Mouse (Mus musculus) neural tube, embryonic 13.5 days (tissue): ENCODE results near the gene Wbp11. TPM values are rescaled to one million over a fixed set of nuclear protein-coding genes. Genes with fewer than 3 reads are reported as not detected.

ENCODE experiments used
- ATAC-seq: fragments of 200-750 bp; cut with Nextera tagmentation; 2 replicates; pipeline ENCODE4 v1.8.0; 2017; ENCODE audit warnings: low read depth, mild to moderate bottlenecking, moderate TSS enrichment, moderate library complexity
- H3K27ac ChIP-seq: fragments of 300-500 bp; sonication (generic); replicated peaks from 2 replicates; pipeline ENCODE4 v1.5.1; 2015; ENCODE audit warnings: moderate library complexity, mild to moderate bottlenecking, inconsistent platforms
- H3K27me3 ChIP-seq: fragments of 300-500 bp; sonication (generic); 2 replicates; pipeline ENCODE4 v1.6.1; 2015; ENCODE audit warnings: mild to moderate bottlenecking, inconsistent platforms
- H3K36me3 ChIP-seq: fragments of 300-500 bp; sonication (generic); 2 replicates; pipeline ENCODE4 v1.6.1; 2015; ENCODE audit warnings: mild to moderate bottlenecking, inconsistent platforms
- H3K4me1 ChIP-seq: fragments of 300-500 bp; sonication (generic); replicated peaks from 2 replicates; pipeline ENCODE4 v1.6.1; 2015; ENCODE audit warnings: inconsistent platforms
- H3K4me2 ChIP-seq: fragments of 300-500 bp; sonication (generic); 2 replicates; pipeline ENCODE4 v1.6.1; 2015; ENCODE audit warnings: inconsistent platforms, mild to moderate bottlenecking, moderate library complexity
- H3K4me3 ChIP-seq: fragments of 300-500 bp; sonication (generic); 2 replicates; pipeline ENCODE4 v1.5.1; 2015; ENCODE audit warnings: mild to moderate bottlenecking, inconsistent platforms
- H3K9ac ChIP-seq: fragments of 300-500 bp; sonication (generic); 2 replicates; pipeline ENCODE4 v1.6.1; 2015; ENCODE audit warnings: moderate library complexity, mild to moderate bottlenecking, inconsistent platforms
- H3K9me3 ChIP-seq: fragments of 300-500 bp; sonication (generic); 2 replicates; pipeline ENCODE4 v1.6.1; 2016; ENCODE audit warnings: inconsistent platforms
- WGBS: fragments of 180-500 bp; shearing (Covaris S2); methylation state at CpG from one replicate; pipeline ENCODE4 v1.1.7; 2015; 5-methylcytosine and 5-hydroxymethylcytosine counted together
- polyA plus RNA-seq: library from polyadenylated mRNA; unstranded; fragments of >200 nt; fragmentation: Nextera tagmentation; extraction: Ambion mirVana; gene quantifications from 2 replicates; pipeline ENCODE4 v1.2.1, GENCODE M21; 2015

The Wbp11 gene
- polyA plus RNA-seq, 1 experiment from 2014 or later, result 79.6 TPM

DNA sequence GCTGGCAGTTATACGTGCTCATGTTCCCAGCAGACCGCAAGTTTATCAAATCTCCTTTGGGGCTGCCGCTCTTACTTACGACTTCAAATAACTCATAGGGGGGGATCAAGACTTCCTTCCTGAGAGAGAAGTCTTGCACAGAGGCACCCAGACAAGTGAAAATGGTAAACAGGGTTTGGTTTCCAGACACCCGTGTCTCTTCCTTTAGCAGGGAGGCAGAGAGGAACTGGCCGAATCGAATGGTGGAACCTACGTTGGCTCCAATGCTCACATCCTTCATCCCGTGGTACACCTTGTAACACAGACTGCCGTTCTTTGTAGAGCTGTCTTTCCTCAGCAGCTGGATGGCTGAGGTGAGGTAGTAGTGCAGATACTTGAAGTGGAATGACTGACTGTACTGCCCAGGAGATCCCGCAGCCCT, 26.3 kb upstream of the Wbp11 start:
- Histone ChIP-seq H3K4me2 (no peak overlapping the region), H3K9me3 (no peaks in the 10 kb centered on the region), H3K36me3 (no peaks in the 10 kb centered on the region), H3K9ac (no peak overlapping the region), H3K4me3 (no peak overlapping the region), H3K4me1 (no peaks in the 10 kb centered on the region), H3K27ac (no peak overlapping the region), H3K27me3 (no peaks in the 10 kb centered on the region)
- ATAC-seq, result no peak
- 91% methylated on average over 11 of the region's 11 CpGs for WGBS

DNA sequence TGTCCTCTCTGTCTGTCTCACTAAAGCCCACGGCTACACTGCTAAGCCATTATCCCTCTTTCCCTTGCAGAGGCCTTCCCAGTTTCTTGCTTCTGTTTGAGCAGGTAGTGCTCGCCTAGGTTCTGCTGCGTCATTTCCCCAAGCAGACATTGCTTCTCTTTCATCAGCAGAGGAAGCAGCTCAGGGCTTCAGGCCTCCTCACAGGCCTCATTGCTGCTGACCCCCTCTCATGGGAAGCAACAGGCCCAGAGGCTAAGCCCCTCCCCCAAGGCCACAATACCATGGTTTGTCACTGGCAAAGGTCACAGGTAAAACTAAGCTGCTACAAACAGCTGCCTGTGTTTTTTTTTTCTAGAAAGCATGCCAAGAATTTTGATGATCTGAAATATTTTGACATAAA, 24.7 kb upstream of the Wbp11 start:
- no peaks in the 10 kb centered on the region for H3K36me3 ChIP-seq
- H3K9me3 ChIP-seq, result no peaks in the 10 kb centered on the region
- 0 out of 2 replicates have a peak overlapping the region, but pooled peaks have one; percentile 29 for H3K27ac ChIP-seq
- H3K4me1 ChIP-seq, result no peaks in the 10 kb centered on the region
- 69% methylated on average over 3 of the region's 3 CpGs for WGBS
- no peak overlapping the region for H3K4me3 ChIP-seq
- ATAC-seq, result no peak
- H3K27me3 ChIP-seq, result no peaks in the 10 kb centered on the region
- H3K9ac ChIP-seq, result no peak overlapping the region
- H3K4me2 ChIP-seq, result no peak overlapping the region

DNA sequence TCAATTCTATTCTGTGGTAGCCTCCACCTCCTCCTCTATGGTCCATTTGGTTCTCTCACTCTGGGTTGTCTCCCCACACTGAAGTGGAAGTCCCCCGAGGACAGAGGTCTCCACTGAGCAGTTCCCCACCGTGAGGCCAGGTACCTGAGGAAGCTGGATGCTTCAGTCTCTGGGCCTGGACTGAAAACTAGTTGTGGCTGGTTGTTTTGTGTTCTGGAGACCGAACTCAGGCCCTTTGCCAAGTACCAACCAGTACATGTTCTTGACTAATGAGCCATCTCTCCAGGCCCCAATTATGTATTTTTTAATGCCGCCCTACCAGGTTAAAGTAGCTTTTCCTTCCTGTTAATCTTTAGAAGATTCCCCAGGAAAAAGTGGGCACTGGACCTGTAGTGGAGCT, 24.3 kb upstream of the Wbp11 start:
- Histone ChIP-seq H3K9ac (no peak overlapping the region), H3K36me3 (no peaks in the 10 kb centered on the region), H3K27ac (0 out of 2 replicates have a peak overlapping the region, but pooled peaks have one; percentile 29), H3K4me3 (no peak overlapping the region), H3K9me3 (no peaks in the 10 kb centered on the region), H3K4me2 (no peak overlapping the region), H3K4me1 (no peaks in the 10 kb centered on the region), H3K27me3 (no peaks in the 10 kb centered on the region)
- WGBS, result 87% methylated on average over 4 of the region's 4 CpGs
- ATAC-seq, result no peak

DNA sequence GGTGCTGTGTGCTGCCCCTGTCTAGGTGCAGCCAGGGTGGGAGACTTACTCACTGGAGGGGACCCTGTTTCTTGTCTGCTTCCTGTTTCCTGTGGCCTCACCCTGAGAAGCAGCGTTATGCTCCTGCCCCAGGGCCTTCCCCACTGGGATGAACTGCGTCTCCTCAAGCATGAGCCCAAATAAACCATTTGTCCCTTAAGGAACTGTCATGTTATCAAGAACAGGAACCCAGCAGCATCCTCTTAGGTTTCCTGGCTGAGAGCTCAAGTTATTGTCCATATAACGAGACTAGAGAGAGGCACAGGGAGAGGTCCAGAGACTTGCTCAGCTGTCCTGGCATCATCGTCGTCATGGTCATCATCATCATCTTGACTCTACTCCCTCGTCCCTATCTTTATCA, 22.2 kb upstream of the Wbp11 start:
- no peak overlapping the region for H3K4me2 ChIP-seq
- no peak overlapping the region for H3K4me3 ChIP-seq
- no peaks in the 10 kb centered on the region for H3K27me3 ChIP-seq
- H3K9me3 ChIP-seq, result no peaks in the 10 kb centered on the region
- WGBS, result 77% methylated on average over 6 of the region's 6 CpGs
- no peak overlapping the region for H3K27ac ChIP-seq
- ATAC-seq, result no peak
- no peaks in the 10 kb centered on the region for H3K4me1 ChIP-seq
- H3K9ac ChIP-seq, result no peak overlapping the region
- no peaks in the 10 kb centered on the region for H3K36me3 ChIP-seq

DNA sequence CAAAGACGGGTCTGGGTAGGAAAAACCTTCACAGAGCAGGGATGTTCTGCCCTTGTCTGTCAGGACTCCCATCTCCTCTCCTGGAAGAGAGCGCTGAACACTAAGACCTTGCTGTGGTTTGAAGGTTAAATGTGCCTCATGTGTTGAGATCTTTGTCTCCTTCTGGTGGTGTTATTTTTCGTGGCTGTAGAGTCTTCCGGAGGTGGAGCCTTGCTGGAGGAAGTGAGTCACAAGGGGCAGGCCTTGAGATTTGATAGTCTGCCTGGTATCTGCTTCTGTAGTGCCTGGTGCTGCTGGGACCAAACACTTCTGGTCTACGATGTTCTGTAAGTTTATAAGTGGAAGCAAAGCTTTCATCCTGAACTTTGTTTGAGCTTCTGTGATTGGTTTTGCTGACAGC, 20.9 kb upstream of the Wbp11 start:
- Histone ChIP-seq H3K9ac (no peak overlapping the region), H3K4me3 (no peak overlapping the region), H3K36me3 (no peaks in the 10 kb centered on the region), H3K4me1 (no peaks in the 10 kb centered on the region), H3K27me3 (no peaks in the 10 kb centered on the region), H3K4me2 (no peak overlapping the region), H3K27ac (no peak overlapping the region), H3K9me3 (no peaks in the 10 kb centered on the region)
- no peak for ATAC-seq
- WGBS, result 90% methylated on average over 5 of the region's 5 CpGs

DNA sequence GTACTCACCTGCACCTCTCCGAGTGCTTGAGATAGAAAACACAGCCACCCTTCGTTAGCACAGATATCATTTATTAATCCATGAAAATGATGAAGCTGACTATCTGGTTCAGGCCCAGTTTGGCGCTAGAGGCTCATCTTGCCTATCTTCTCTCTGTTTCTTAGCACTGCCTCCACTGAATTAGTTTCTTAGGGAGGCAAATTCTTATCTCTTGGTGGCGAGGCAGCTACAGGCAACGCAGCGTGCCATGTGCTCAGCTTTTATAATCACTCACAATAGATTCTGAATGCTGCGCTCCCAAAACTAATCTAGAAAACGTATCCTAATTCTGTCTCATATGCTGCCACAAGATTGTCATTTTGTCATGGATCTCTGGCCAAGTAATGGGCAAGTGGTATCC, 20.4 kb upstream of the Wbp11 start:
- Histone ChIP-seq H3K4me3 (no peak overlapping the region), H3K4me1 (no peaks in the 10 kb centered on the region), H3K4me2 (no peak overlapping the region), H3K27ac (no peak overlapping the region), H3K36me3 (no peaks in the 10 kb centered on the region), H3K9me3 (no peaks in the 10 kb centered on the region), H3K9ac (no peak overlapping the region), H3K27me3 (no peaks in the 10 kb centered on the region)
- ATAC-seq, result no peak
- 90% methylated on average over 8 of the region's 8 CpGs for WGBS

DNA sequence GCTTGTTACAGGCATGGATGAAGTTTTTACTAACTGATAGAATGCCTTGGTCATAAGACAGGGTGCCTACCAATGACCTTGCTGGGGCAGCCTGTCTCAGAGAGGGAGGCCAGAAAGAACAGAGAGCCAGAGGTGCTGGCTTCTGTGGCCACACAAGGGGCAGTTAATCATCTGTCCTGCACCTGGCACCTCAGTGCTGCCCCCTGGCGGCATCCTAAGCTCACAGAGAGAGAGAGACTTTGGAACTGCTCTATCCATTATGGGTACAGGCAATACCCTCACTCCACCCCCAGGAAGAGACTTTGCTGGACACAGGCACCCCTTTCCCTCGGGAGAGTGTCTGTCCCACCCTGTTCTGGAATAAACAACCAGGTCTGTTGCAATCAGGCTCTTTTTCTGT, 19.8 kb upstream of the Wbp11 start:
- 35% methylated on average over 2 of the region's 2 CpGs for WGBS
- no peaks in the 10 kb centered on the region for H3K27me3 ChIP-seq
- no peaks in the 10 kb centered on the region for H3K36me3 ChIP-seq
- H3K4me2 ChIP-seq, result no peak overlapping the region
- H3K4me3 ChIP-seq, result no peak overlapping the region
- H3K27ac ChIP-seq, result no peak overlapping the region
- no peaks in the 10 kb centered on the region for H3K9me3 ChIP-seq
- no peaks in the 10 kb centered on the region for H3K4me1 ChIP-seq
- no peak for ATAC-seq
- no peak overlapping the region for H3K9ac ChIP-seq

DNA sequence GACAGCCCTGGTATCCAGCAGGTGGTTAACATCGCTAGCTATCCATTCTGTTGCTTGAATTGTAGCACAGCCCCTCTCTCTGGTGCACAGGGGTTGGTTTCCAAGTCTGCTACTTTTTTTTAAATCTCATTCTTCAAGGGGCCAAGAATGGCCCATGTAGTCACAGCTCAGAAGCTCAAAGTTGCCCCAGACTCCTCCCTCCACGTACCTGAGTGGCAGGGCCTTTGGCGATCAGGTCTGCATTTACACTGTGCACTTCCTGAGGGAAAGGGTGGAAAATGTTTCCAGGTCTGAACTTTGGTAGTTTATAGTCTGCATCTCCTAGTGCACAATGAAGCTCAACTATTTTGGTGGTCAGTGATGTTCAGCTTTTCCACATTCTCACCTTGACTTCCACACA, 19.2 kb upstream of the Wbp11 start:
- no peak overlapping the region for H3K27ac ChIP-seq
- no peaks in the 10 kb centered on the region for H3K4me1 ChIP-seq
- H3K36me3 ChIP-seq, result no peaks in the 10 kb centered on the region
- H3K27me3 ChIP-seq, result no peaks in the 10 kb centered on the region
- no peak overlapping the region for H3K4me3 ChIP-seq
- no peak overlapping the region for H3K4me2 ChIP-seq
- 89% methylated on average over 3 of the region's 3 CpGs for WGBS
- H3K9ac ChIP-seq, result no peak overlapping the region
- ATAC-seq, result no peak
- no peaks in the 10 kb centered on the region for H3K9me3 ChIP-seq

DNA sequence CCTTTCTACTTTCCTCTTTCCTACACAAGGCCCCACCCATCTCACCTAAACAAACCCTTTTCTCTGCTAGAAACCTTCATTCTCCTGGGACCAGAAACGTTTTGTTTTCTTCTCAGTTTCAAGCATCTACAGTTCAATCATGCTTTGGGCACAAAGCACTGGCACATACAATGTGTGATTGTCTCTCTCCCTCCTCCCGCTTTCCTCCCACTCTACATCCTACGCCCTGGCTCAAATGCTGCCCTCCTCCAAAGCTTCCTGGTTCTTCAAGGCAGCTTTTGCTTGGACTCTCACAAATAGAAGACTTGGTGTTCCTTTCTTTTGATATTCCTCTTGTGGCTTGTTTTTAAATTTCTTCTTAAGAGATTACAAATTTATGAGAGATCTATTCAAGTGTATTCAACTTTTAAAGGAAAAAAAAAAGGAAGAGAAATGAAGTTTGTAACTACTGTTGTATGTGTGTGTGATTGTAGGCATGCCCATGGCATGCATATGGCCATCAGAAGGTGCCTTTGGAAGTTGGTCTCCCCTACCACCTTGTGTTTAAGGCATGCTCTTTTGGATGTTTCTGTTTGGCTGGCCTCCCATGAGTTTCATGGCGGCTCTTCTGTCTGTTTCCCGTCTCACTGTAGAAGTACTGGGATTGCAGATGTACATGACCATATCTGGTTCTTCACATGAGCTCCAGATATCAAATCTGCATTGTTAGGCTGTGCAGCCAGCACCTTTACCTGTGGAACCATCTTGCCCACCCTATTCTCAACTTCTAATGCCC, 17.9 kb upstream of the Wbp11 start:
- Histone ChIP-seq H3K4me3 (no peak overlapping the region), H3K9me3 (no peaks in the 10 kb centered on the region), H3K9ac (no peak overlapping the region), H3K27ac (no peak overlapping the region), H3K4me2 (no peak overlapping the region), H3K4me1 (no peaks in the 10 kb centered on the region), H3K36me3 (no peaks in the 10 kb centered on the region), H3K27me3 (no peaks in the 10 kb centered on the region)
- WGBS, result 73% methylated on average over 5 of the region's 5 CpGs
- no peak for ATAC-seq

DNA sequence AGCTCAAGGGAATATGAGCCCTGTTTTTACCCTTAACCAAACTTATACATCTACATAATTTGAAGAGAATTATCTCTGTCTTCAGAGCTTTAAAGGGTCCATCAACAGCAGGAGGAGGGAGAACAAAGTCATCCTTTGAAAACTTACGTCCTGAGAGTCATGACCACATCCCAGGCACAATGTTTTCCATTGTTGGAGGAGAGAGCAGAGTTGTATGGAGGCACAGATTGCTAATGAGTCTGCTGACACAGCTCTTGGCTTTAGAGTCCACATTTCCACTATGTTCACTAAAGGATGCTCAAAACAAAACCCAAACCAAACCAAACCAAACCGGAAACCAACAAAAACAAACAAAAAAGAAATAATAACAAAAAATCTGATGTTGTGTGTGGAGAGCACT, 16.9 kb upstream of the Wbp11 start:
- WGBS, result 54% methylated on average over 2 of the region's 2 CpGs
- no peak overlapping the region for H3K4me2 ChIP-seq
- no peak overlapping the region for H3K4me3 ChIP-seq
- H3K27me3 ChIP-seq, result no peaks in the 10 kb centered on the region
- no peaks in the 10 kb centered on the region for H3K9me3 ChIP-seq
- no peak for ATAC-seq
- H3K9ac ChIP-seq, result no peak overlapping the region
- H3K4me1 ChIP-seq, result no peaks in the 10 kb centered on the region
- H3K36me3 ChIP-seq, result no peaks in the 10 kb centered on the region
- H3K27ac ChIP-seq, result no peak overlapping the region

DNA sequence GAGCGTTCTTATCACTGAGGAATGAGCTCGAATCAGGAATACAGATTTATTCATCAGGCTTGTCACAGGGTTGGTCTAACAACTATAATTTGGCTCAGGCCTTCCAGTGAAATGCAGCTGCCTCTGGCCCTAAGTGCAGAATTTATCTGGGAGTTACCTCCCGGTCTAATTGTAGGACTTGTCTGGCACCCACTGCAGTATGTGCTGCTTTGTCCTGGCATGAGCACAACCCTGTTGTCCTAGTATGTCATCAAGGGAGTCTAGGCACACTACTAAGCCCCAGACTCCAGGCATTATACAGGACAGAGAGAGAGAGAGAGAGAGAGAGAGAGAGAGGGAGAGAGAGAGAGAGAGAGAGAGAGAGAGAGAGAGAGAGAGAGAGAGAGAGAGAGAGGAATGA, 9.3 kb upstream of the Wbp11 start:
- Histone ChIP-seq H3K36me3 (no peaks in the 10 kb centered on the region), H3K27me3 (no peaks in the 10 kb centered on the region), H3K9me3 (no peaks in the 10 kb centered on the region), H3K4me3 (no peak overlapping the region), H3K9ac (no peak overlapping the region), H3K4me2 (no peak overlapping the region), H3K4me1 (no peaks in the 10 kb centered on the region), H3K27ac (no peak overlapping the region)
- WGBS, result 86% methylated on average over 3 of the region's 3 CpGs
- no peak for ATAC-seq

DNA sequence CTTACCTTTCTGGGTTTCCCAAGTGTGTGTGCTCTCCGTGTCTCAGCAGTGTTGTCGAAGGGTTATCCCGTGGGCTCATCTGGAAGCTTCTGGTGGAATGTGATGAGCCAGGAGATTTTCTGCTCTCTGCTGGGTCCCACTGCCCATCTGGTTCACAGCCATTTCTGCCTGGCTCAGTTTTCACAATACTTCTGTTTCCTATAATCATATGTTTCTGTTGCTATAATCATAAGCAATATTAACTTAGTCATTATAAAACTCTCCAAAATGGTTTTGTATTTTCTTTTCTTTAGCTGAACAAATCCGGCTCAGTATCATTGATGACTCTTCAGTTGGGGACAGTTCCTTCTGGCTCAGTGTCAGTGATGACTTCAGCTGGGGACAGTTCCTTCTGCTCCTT, 7.3 kb upstream of the Wbp11 start, which contains the start of gene Smco3:
Gene Smco3 (minus strand): TSS at position 101 of the 400 bp plus-strand sequence.
- H3K4me3 ChIP-seq, result peak within 1 kb of the TSS; percentile 12; the same call in 1 of the 2 replicates
- H3K4me1 ChIP-seq, result no peaks in the 10 kb centered on the region
- no peaks in the 10 kb centered on the region for H3K9me3 ChIP-seq
- H3K27ac ChIP-seq, result no peak within 1 kb of the TSS
- no peak for ATAC-seq
- peak within 1 kb of the TSS; percentile 10; the same call in 1 of the 2 replicates for H3K4me2 ChIP-seq
- 56% methylated on average over 4 of the region's 4 CpGs for WGBS
- no peaks in the 10 kb centered on the region for H3K36me3 ChIP-seq
- peaks cover 12% of the 10 kb centered on the region; the same call in 1 of the 2 replicates for H3K27me3 ChIP-seq
- H3K9ac ChIP-seq, result no peak within 1 kb of the TSS

DNA sequence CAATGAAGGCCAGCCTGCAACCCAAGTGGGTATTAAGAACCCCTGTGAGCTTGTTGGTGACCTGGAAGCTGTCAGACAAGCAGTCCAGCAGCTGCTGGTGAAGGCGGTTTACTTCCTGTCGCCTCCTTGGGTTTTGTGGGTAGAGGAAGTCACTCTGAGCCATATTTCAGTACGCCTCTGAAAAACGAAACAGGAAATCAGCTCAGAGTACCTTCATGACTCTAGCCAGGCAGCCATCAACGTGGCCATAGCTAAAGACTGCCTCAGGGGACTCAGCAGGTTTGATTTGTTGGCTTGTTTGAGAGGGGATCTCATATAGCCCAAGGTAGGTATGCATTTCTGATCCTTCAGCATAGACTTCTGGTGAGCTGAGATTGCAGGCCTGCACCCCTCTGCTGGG, 3.7 kb upstream of the Wbp11 start:
- no peak overlapping the region for H3K9ac ChIP-seq
- no peak for ATAC-seq
- H3K27ac ChIP-seq, result no peak overlapping the region
- H3K4me2 ChIP-seq, result no peak overlapping the region
- no peaks in the 10 kb centered on the region for H3K9me3 ChIP-seq
- peaks cover 16% of the 10 kb centered on the region; the same call in 1 of the 2 replicates for H3K27me3 ChIP-seq
- H3K36me3 ChIP-seq, result no peaks in the 10 kb centered on the region
- no peak overlapping the region for H3K4me3 ChIP-seq
- peaks cover 11% of the 10 kb centered on the region for H3K4me1 ChIP-seq
- 82% methylated on average over 5 of the region's 5 CpGs for WGBS
